Mouse (Mus musculus) embryonic facial prominence, embryonic 14.5 days (tissue): ENCODE results near the gene Tanc1. TPM values are rescaled to one million over a fixed set of nuclear protein-coding genes. Genes with fewer than 3 reads are reported as not detected.
A peak's percentile ranks its signal among the peaks of the same experiment; 100 is the strongest.

Experiments used
- ATAC-seq: fragments of 200-750 bp; cut with Nextera tagmentation; 2 replicates; pipeline ENCODE4 v1.8.0; 2017; ENCODE audit warnings: low read depth, moderate number of reproducible peaks, moderate TSS enrichment
- DNase-seq: peaks from one replicate; pipeline ENCODE4 v3.0.0-alpha.2; 2015; ENCODE audit warnings: low spot score
- H3K27ac ChIP-seq: fragments of 300-500 bp; sonication (generic); replicated peaks from 2 replicates; pipeline ENCODE4 v1.5.1; 2014; ENCODE audit warnings: low read depth, mild to moderate bottlenecking, low read length, moderate library complexity
- H3K27me3 ChIP-seq: fragments of 300-500 bp; sonication (generic); replicated peaks from 2 replicates; pipeline ENCODE4 v1.6.1; 2014; ENCODE audit warnings: low read length; ENCODE audit not compliant: control insufficient read depth, insufficient read depth
- H3K36me3 ChIP-seq: fragments of 300-500 bp; sonication (generic); 2 replicates; pipeline ENCODE4 v1.6.1; 2014; ENCODE audit warnings: low read length, mixed read lengths; ENCODE audit not compliant: control insufficient read depth, insufficient read depth
- H3K4me1 ChIP-seq: fragments of 300-500 bp; sonication (generic); 2 replicates; pipeline ENCODE4 v1.6.1; 2014; ENCODE audit warnings: antibody characterized with exemption, low read length; ENCODE audit not compliant: control insufficient read depth, insufficient read depth
- H3K4me2 ChIP-seq: fragments of 300-500 bp; sonication (generic); 2 replicates; pipeline ENCODE4 v1.6.1; 2014; ENCODE audit warnings: low read depth, mild to moderate bottlenecking, low read length, moderate library complexity, mixed read lengths
- H3K4me3 ChIP-seq: fragments of 300-500 bp; sonication (generic); 2 replicates; pipeline ENCODE4 v1.5.1; 2014; ENCODE audit warnings: low read depth, mild to moderate bottlenecking, low read length
- H3K9ac ChIP-seq: fragments of 300-500 bp; sonication (generic); 2 replicates; pipeline ENCODE4 v1.6.1; 2014; ENCODE audit warnings: low read depth, mild to moderate bottlenecking, low read length, moderate library complexity, mixed read lengths
- H3K9me3 ChIP-seq: fragments of 300-500 bp; sonication (generic); 2 replicates; pipeline ENCODE4 v1.6.1; 2016; ENCODE audit warnings: low read length; ENCODE audit not compliant: control insufficient read depth
- WGBS: fragments of 180-500 bp; shearing (Covaris S2); extraction: QIAGEN DNeasy Blood & Tissue Kit; methylation state at CpG from one replicate; pipeline ENCODE4 v1.1.7; 2014; 5-methylcytosine and 5-hydroxymethylcytosine counted together
- polyA plus RNA-seq: library from polyadenylated mRNA; unstranded; fragments of >200 nt; fragmentation: Nextera tagmentation; extraction: Ambion mirVana; gene quantifications from 2 replicates; pipeline ENCODE4 v1.2.1, GENCODE M21; 2014

Gene Tanc1
- polyA plus RNA-seq, 1 experiment from 2014 or later = 24.8 TPM

GRCm38 (mm10) chr2:59620601-59621000 lies 8.8 kb downstream of the Tanc1 start:
- Histone ChIP-seq H3K4me3 (no peak overlapping the region), H3K4me2 (no peak overlapping the region), H3K9ac (no peak overlapping the region), H3K27me3 (no peaks in the 10 kb centered on the region), H3K27ac (no peak overlapping the region), H3K9me3 (no peaks in the 10 kb centered on the region), H3K4me1 (peaks cover 21% of the 10 kb centered on the region), H3K36me3 (no peaks in the 10 kb centered on the region)
- DNase-seq (no peak), ATAC-seq (no peak)
- 85% methylated on average over 5 of the region's 5 CpGs for WGBS

- H3K4me1 ChIP-seq = peaks cover 22% of the 10 kb centered on the region
- H3K9me3 ChIP-seq = no peaks in the 10 kb centered on the region
- no peaks in the 10 kb centered on the region for H3K27me3 ChIP-seq
- no peak overlapping the region for H3K4me3 ChIP-seq
- peak; percentile 65 for ATAC-seq
- DNase-seq = peak; percentile 74
- no peak overlapping the region for H3K4me2 ChIP-seq
- no peak overlapping the region for H3K27ac ChIP-seq
- H3K36me3 ChIP-seq = no peaks in the 10 kb centered on the region
- 22% methylated on average over 6 of the region's 6 CpGs for WGBS
- no peak overlapping the region for H3K9ac ChIP-seq
Measured at GRCm38 (mm10) chr2:59622514-59623139, 10.8 kb downstream of the Tanc1 start.

GRCm38 (mm10) chr2:59623858-59624257 lies 12.0 kb downstream of the Tanc1 start:
- no peak for ATAC-seq
- 73% methylated on average over 5 of the region's 5 CpGs for WGBS
- H3K27ac ChIP-seq = no peak overlapping the region

GRCm38 (mm10) chr2:59625416-59625815 lies 13.6 kb downstream of the Tanc1 start:
- WGBS = 74% methylated on average over 2 of the region's 2 CpGs
- Histone ChIP-seq H3K27ac (no peak overlapping the region), H3K4me3 (no peak overlapping the region), H3K4me1 (peaks cover 46% of the 10 kb centered on the region), H3K9ac (no peak overlapping the region), H3K9me3 (no peaks in the 10 kb centered on the region), H3K27me3 (no peaks in the 10 kb centered on the region), H3K36me3 (no peaks in the 10 kb centered on the region), H3K4me2 (no peak overlapping the region)
- DNase-seq = no peak
- no peak for ATAC-seq

More at GRCm38 (mm10) chr2:59623858-59624257, 12.0 kb downstream of the Tanc1 start:
- Histone ChIP-seq H3K4me3 (no peak overlapping the region), H3K36me3 (no peaks in the 10 kb centered on the region), H3K27me3 (no peaks in the 10 kb centered on the region), H3K4me1 (peaks cover 33% of the 10 kb centered on the region), H3K9me3 (no peaks in the 10 kb centered on the region), H3K4me2 (no peak overlapping the region), H3K9ac (no peak overlapping the region)
- DNase-seq = no peak

GRCm38 (mm10) chr2:59625927-59626326 lies 14.1 kb downstream of the Tanc1 start:
- Histone ChIP-seq H3K4me2 (no peak overlapping the region), H3K4me1 (peaks cover 49% of the 10 kb centered on the region), H3K9me3 (no peaks in the 10 kb centered on the region), H3K4me3 (no peak overlapping the region), H3K27me3 (no peaks in the 10 kb centered on the region), H3K36me3 (no peaks in the 10 kb centered on the region), H3K27ac (no peak overlapping the region), H3K9ac (no peak overlapping the region)
- DNase-seq (peak; percentile 60), ATAC-seq (no peak)
- whole genome bisulfite sequencing = 53% methylated on average over 8 of the region's 8 CpGs

- ATAC-seq = no peak
- WGBS = 70% methylated on average over 3 of the region's 3 CpGs
Measured at GRCm38 (mm10) chr2:59626422-59626821, 14.6 kb downstream of the Tanc1 start.

GRCm38 (mm10) chr2:59627502-59627901 lies 15.7 kb downstream of the Tanc1 start:
- H3K9me3 ChIP-seq = no peaks in the 10 kb centered on the region
- WGBS = 33% methylated on average over 1 of the region's 1 CpGs
- DNase-seq = no peak
- peaks cover 52% of the 10 kb centered on the region for H3K4me1 ChIP-seq
- H3K9ac ChIP-seq = no peak overlapping the region
- ATAC-seq = no peak
- H3K27me3 ChIP-seq = no peaks in the 10 kb centered on the region
- no peak overlapping the region for H3K27ac ChIP-seq
- no peaks in the 10 kb centered on the region for H3K36me3 ChIP-seq
- H3K4me2 ChIP-seq = no peak overlapping the region
- H3K4me3 ChIP-seq = no peak overlapping the region

More at GRCm38 (mm10) chr2:59626422-59626821, 14.6 kb downstream of the Tanc1 start:
- Histone ChIP-seq H3K9ac (no peak overlapping the region), H3K27me3 (no peaks in the 10 kb centered on the region), H3K27ac (no peak overlapping the region), H3K4me2 (no peak overlapping the region), H3K4me1 (peaks cover 53% of the 10 kb centered on the region), H3K4me3 (no peak overlapping the region), H3K36me3 (no peaks in the 10 kb centered on the region), H3K9me3 (no peaks in the 10 kb centered on the region)
- DNase-seq = no peak

GRCm38 (mm10) chr2:59628057-59628901 lies 16.4 kb downstream of the Tanc1 start:
- no peak for DNase-seq
- H3K27me3 ChIP-seq = no peaks in the 10 kb centered on the region
- no peak overlapping the region for H3K4me3 ChIP-seq
- H3K4me2 ChIP-seq = no peak overlapping the region
- H3K27ac ChIP-seq = no peak overlapping the region
- no peak overlapping the region for H3K9ac ChIP-seq
- peak; percentile 38; the same call in 1 of the 2 replicates for ATAC-seq
- peaks cover 45% of the 10 kb centered on the region for H3K4me1 ChIP-seq
- WGBS = 66% methylated on average over 17 of the region's 17 CpGs
- H3K9me3 ChIP-seq = no peaks in the 10 kb centered on the region
- no peaks in the 10 kb centered on the region for H3K36me3 ChIP-seq
